Mouse (Mus musculus): ENCODE data around the gene Igfals. TPM values are rescaled to one million over a fixed set of nuclear protein-coding genes. Genes with fewer than 3 reads are reported as not detected.

Igfals gene
- polyA plus RNA-seq, 1 experiment from 2014 or later: 0.28 TPM

GRCm38 (mm10) chr17:24896241-24896992, 30.6 kb downstream of the Igfals start, which contains the start of gene Nme3:
TSS of gene Nme3 (plus strand) at chr17:24896500.
- WGBS: 2% methylated on average over 50 of the region's 50 CpGs
- no peaks in the 10 kb centered on the region for H3K9me3 ChIP-seq
- H3K27ac ChIP-seq: peak within 1 kb of the TSS; percentile 89
- H3K36me3 ChIP-seq: peaks cover 66% of the 10 kb centered on the region
- H3K9ac ChIP-seq: peak within 1 kb of the TSS; percentile 92
- H3K4me1 ChIP-seq: peaks cover 25% of the 10 kb centered on the region
- peak within 1 kb of the TSS; percentile 98 for H3K4me2 ChIP-seq (replicated peaks)
- no peaks in the 10 kb centered on the region for H3K27me3 ChIP-seq
- peak; percentile 62 for ATAC-seq (ENCODE audit: insufficient number of reproducible peaks, insufficient read depth, low FRiP score, low TSS enrichment)
- peak within 1 kb of the TSS; percentile 86 for H3K4me3 ChIP-seq

- Histone ChIP-seq H3K9me3 (no peaks in the 10 kb centered on the region), H3K27me3 (no peaks in the 10 kb centered on the region), H3K27ac (peak overlapping the region; percentile 73; the same call in 1 of the 2 replicates), H3K4me1 (peaks cover 25% of the 10 kb centered on the region), H3K36me3 (peaks cover 67% of the 10 kb centered on the region), H3K9ac (peak overlapping the region; percentile 92), H3K4me2 (replicated peaks) (peak overlapping the region; percentile 98), H3K4me3 (peak overlapping the region; percentile 86)
- 42% methylated on average over 11 of the region's 11 CpGs for WGBS
- no peak for ATAC-seq (ENCODE audit: insufficient number of reproducible peaks, insufficient read depth, low FRiP score, low TSS enrichment)
Measured at GRCm38 (mm10) chr17:24896993-24897269, 31.1 kb downstream of the Igfals start.

GRCm38 (mm10) chr17:24897600-24897999, 31.8 kb downstream of the Igfals start:
- Histone ChIP-seq H3K4me2 (replicated peaks) (peak overlapping the region; percentile 98; the same call in 1 of the 2 replicates), H3K4me1 (peaks cover 25% of the 10 kb centered on the region), H3K9ac (no peak overlapping the region), H3K27me3 (no peaks in the 10 kb centered on the region), H3K9me3 (no peaks in the 10 kb centered on the region), H3K4me3 (peak overlapping the region; percentile 86), H3K27ac (no peak overlapping the region), H3K36me3 (peaks cover 67% of the 10 kb centered on the region)
- ATAC-seq (ENCODE audit: insufficient number of reproducible peaks, insufficient read depth, low FRiP score, low TSS enrichment): no peak
- 79% methylated on average over 4 of the region's 4 CpGs for whole genome bisulfite sequencing

GRCm38 (mm10) chr17:24898041-24898854, 32.5 kb downstream of the Igfals start:
- no peaks in the 10 kb centered on the region for H3K9me3 ChIP-seq
- no peak for ATAC-seq (ENCODE audit: insufficient number of reproducible peaks, insufficient read depth, low FRiP score, low TSS enrichment)
- H3K4me3 ChIP-seq: no peak overlapping the region
- no peaks in the 10 kb centered on the region for H3K27me3 ChIP-seq
- H3K4me1 ChIP-seq: peaks cover 25% of the 10 kb centered on the region
- H3K9ac ChIP-seq: no peak overlapping the region
- peaks cover 67% of the 10 kb centered on the region for H3K36me3 ChIP-seq
- H3K27ac ChIP-seq: no peak overlapping the region
- H3K4me2 ChIP-seq (replicated peaks): no peak overlapping the region
- 77% methylated on average over 4 of the region's 4 CpGs for WGBS

- H3K27ac ChIP-seq: 0 out of 2 replicates have a peak overlapping the region, but pooled peaks have one; percentile 2
- no peaks in the 10 kb centered on the region for H3K27me3 ChIP-seq
- H3K36me3 ChIP-seq: peaks cover 73% of the 10 kb centered on the region
- H3K9ac ChIP-seq: no peak overlapping the region
- H3K4me3 ChIP-seq: no peak overlapping the region
- ATAC-seq (ENCODE audit: insufficient number of reproducible peaks, insufficient read depth, low FRiP score, low TSS enrichment): no peak
- no peak overlapping the region for H3K4me2 ChIP-seq (replicated peaks)
- peaks cover 19% of the 10 kb centered on the region for H3K4me1 ChIP-seq
- no peaks in the 10 kb centered on the region for H3K9me3 ChIP-seq
- 90% methylated on average over 5 of the region's 5 CpGs for WGBS
Measured at GRCm38 (mm10) chr17:24899153-24899552, 33.4 kb downstream of the Igfals start.

GRCm38 (mm10) chr17:24900014-24900413, 34.2 kb downstream of the Igfals start:
- Histone ChIP-seq H3K27me3 (no peaks in the 10 kb centered on the region), H3K4me1 (peaks cover 16% of the 10 kb centered on the region), H3K9me3 (no peaks in the 10 kb centered on the region), H3K4me2 (replicated peaks) (no peak overlapping the region), H3K9ac (no peak overlapping the region), H3K27ac (no peak overlapping the region), H3K4me3 (no peak overlapping the region), H3K36me3 (peaks cover 82% of the 10 kb centered on the region)
- 94% methylated on average over 6 of the region's 6 CpGs for WGBS
- ATAC-seq (ENCODE audit: insufficient number of reproducible peaks, insufficient read depth, low FRiP score, low TSS enrichment): no peak

- peaks cover 5% of the 10 kb centered on the region for H3K4me1 ChIP-seq
- H3K27ac ChIP-seq: no peak overlapping the region
- no peak overlapping the region for H3K4me2 ChIP-seq (replicated peaks)
- ATAC-seq (ENCODE audit: insufficient number of reproducible peaks, insufficient read depth, low FRiP score, low TSS enrichment): no peak
- H3K9ac ChIP-seq: no peak overlapping the region
- H3K36me3 ChIP-seq: peaks cover 99% of the 10 kb centered on the region
- no peaks in the 10 kb centered on the region for H3K9me3 ChIP-seq
- WGBS: 92% methylated on average over 5 of the region's 5 CpGs
- H3K27me3 ChIP-seq: no peaks in the 10 kb centered on the region
- no peak overlapping the region for H3K4me3 ChIP-seq
Measured at GRCm38 (mm10) chr17:24902124-24902523, 36.3 kb downstream of the Igfals start.

- Histone ChIP-seq H3K27me3 (no peaks in the 10 kb centered on the region), H3K4me3 (no peak overlapping the region), H3K9ac (no peak overlapping the region), H3K9me3 (no peaks in the 10 kb centered on the region), H3K4me1 (no peaks in the 10 kb centered on the region), H3K36me3 (peaks cover 99% of the 10 kb centered on the region), H3K4me2 (replicated peaks) (no peak overlapping the region), H3K27ac (no peak overlapping the region)
- WGBS: 65% methylated on average over 9 of the region's 9 CpGs
- no peak for ATAC-seq (ENCODE audit: insufficient number of reproducible peaks, insufficient read depth, low FRiP score, low TSS enrichment)
Measured at GRCm38 (mm10) chr17:24902671-24903474, 37.1 kb downstream of the Igfals start.

- WGBS: 93% methylated on average over 9 of the region's 9 CpGs
- no peaks in the 10 kb centered on the region for H3K4me1 ChIP-seq
- H3K27ac ChIP-seq: no peak overlapping the region
- H3K36me3 ChIP-seq: peaks cover 99% of the 10 kb centered on the region
- no peak overlapping the region for H3K4me2 ChIP-seq (replicated peaks)
- H3K9me3 ChIP-seq: no peaks in the 10 kb centered on the region
- H3K4me3 ChIP-seq: no peak overlapping the region
- ATAC-seq (ENCODE audit: insufficient number of reproducible peaks, insufficient read depth, low FRiP score, low TSS enrichment): no peak
- no peak overlapping the region for H3K9ac ChIP-seq
- H3K27me3 ChIP-seq: no peaks in the 10 kb centered on the region
Measured at GRCm38 (mm10) chr17:24903767-24904166, 38.0 kb downstream of the Igfals start.

GRCm38 (mm10) chr17:24907591-24907990, 41.8 kb downstream of the Igfals start:
- no peak overlapping the region for H3K4me3 ChIP-seq
- no peaks in the 10 kb centered on the region for H3K9me3 ChIP-seq
- no peaks in the 10 kb centered on the region for H3K27me3 ChIP-seq
- no peak overlapping the region for H3K27ac ChIP-seq
- ATAC-seq (ENCODE audit: insufficient number of reproducible peaks, insufficient read depth, low FRiP score, low TSS enrichment): no peak
- H3K9ac ChIP-seq: no peak overlapping the region
- no peak overlapping the region for H3K4me2 ChIP-seq (replicated peaks)
- H3K36me3 ChIP-seq: peaks cover 96% of the 10 kb centered on the region
- 95% methylated on average over 2 of the region's 2 CpGs for WGBS
- no peaks in the 10 kb centered on the region for H3K4me1 ChIP-seq

GRCm38 (mm10) chr17:24913984-24914383, 48.2 kb downstream of the Igfals start:
- no peaks in the 10 kb centered on the region for H3K9me3 ChIP-seq
- no peak overlapping the region for H3K27ac ChIP-seq
- H3K9ac ChIP-seq: no peak overlapping the region
- no peaks in the 10 kb centered on the region for H3K27me3 ChIP-seq
- no peak for ATAC-seq (ENCODE audit: insufficient number of reproducible peaks, insufficient read depth, low FRiP score, low TSS enrichment)
- H3K36me3 ChIP-seq: peaks cover 94% of the 10 kb centered on the region
- no peaks in the 10 kb centered on the region for H3K4me1 ChIP-seq
- H3K4me2 ChIP-seq (replicated peaks): no peak overlapping the region
- no peak overlapping the region for H3K4me3 ChIP-seq

Data from embryonic facial prominence, embryonic 12.5 days (tissue).